In genomic region chr10:58700578-58700977, GRCm38 (mm10) we compare ENCODE assay signal across 23 mouse cellular contexts. TPM values are rescaled to one million over a fixed set of nuclear protein-coding genes. Genes with fewer than 3 reads are reported as not detected.
"Had no signal": no experiment of that assay in that cellular context is flagged by ENCODE, and none has a peak within 500 bp of the region (broad histone marks: within the 10 kb centered on the region; RNA-seq: fewer than 3 reads in every experiment).

No protein-coding gene starts in this region.

- H3K27me3 ChIP-seq: liver, embryonic 15.5 days; neural tube, embryonic 13.5 days; stomach, embryonic 15.5 days had no signal

- H3K4me2 ChIP-seq: liver, embryonic 11.5 days; liver, embryonic 15.5 days; neural tube, embryonic 13.5 days; stomach, embryonic 15.5 days had no signal

- ATAC-seq: lung, postnatal 0 days had no signal

- H3K4me1 ChIP-seq: liver, embryonic 15.5 days; stomach, embryonic 15.5 days had no signal

- DNase-seq: kidney, adult 11 months; kidney, adult 9 months; kidney, postnatal 10 days; lung, adult 2 months; lung, postnatal 36 days; right cerebral cortex, postnatal 14 days; thymus, adult 2 months; thymus, postnatal 36 days had no signal

- H3K36me3 ChIP-seq: limb, embryonic 10.5 days; liver, embryonic 15.5 days; neural tube, embryonic 13.5 days; stomach, embryonic 15.5 days had no signal

- H3K9me3 ChIP-seq: limb, embryonic 10.5 days; liver, embryonic 15.5 days; neural tube, embryonic 13.5 days; stomach, embryonic 15.5 days had no signal

- H3K9ac ChIP-seq: liver, embryonic 15.5 days; neural tube, embryonic 13.5 days; stomach, embryonic 15.5 days had no signal

- H3K27ac ChIP-seq: left cerebral cortex, adult 2 months; limb, embryonic 10.5 days; liver, embryonic 15.5 days; neural tube, embryonic 13.5 days; stomach, embryonic 15.5 days had no signal

- H3K4me3 ChIP-seq: left cerebral cortex, adult 2 months; limb, embryonic 10.5 days; liver, embryonic 15.5 days; neural tube, embryonic 13.5 days; stomach, embryonic 15.5 days had no signal

RNA-seq across cellular contexts. Expression of gene Gm17542, which starts 17.4 kb away (rescaled TPM):
- total RNA-seq: layer of hippocampus, adult 8-10 months; layer of hippocampus, postnatal 25 days; left cerebral cortex, adult 2 months; left cerebral cortex, postnatal 14 days; megakaryocyte progenitor cell, adult 5-6 weeks had no signal
- polyA plus RNA-seq: large intestine, adult 2 months; limb, embryonic 10.5 days; limb, embryonic 14.5 days; liver, embryonic 11.5 days; liver, embryonic 15.5 days; lung, adult 2 months; lung, postnatal 0 days; neural tube, embryonic 13.5 days; spleen, adult 2 months; stomach, embryonic 15.5 days; testis, adult 2 months; thymus, adult 2 months had no signal

RNA-seq across cellular contexts. Expression of gene Edar, which starts 25.1 kb away (rescaled TPM):
- total RNA-seq: megakaryocyte progenitor cell, adult 5-6 weeks had no signal
- polyA plus RNA-seq: liver, embryonic 15.5 days had no signal
